Mouse (Mus musculus): ENCODE results near the gene Emc10.

GRCm38 (mm10) chr7:44535657-44536589, 39.6 kb upstream of the Emc10 start:
- TF ChIP-seq CTCF (conservative IDR thresholded peaks at IDR 0.05; ENCODE audit: low read length) (no peak), NANOG (IDR thresholded peaks at IDR 0.05; ENCODE audit: borderline replicate concordance, low read length) (no peak), POU5F1 (IDR thresholded peaks at IDR 0.05; ENCODE audit: borderline replicate concordance, low read length) (no peak)
